Mouse (Mus musculus) embryo, embryonic 9.5 days (tissue): ENCODE data around the gene Rasa2.
"Not testable (repeated sequence)": the region's sequence is repeated elsewhere in the genome, so short reads cannot be mapped to it uniquely, and the experiment has no call there.

ENCODE experiments used
- DNase-seq: peaks from one replicate; pipeline ENCODE4 v3.0.0-alpha.2; 2017; ENCODE audit errors: extremely low spot score

The Rasa2 gene

DNA sequence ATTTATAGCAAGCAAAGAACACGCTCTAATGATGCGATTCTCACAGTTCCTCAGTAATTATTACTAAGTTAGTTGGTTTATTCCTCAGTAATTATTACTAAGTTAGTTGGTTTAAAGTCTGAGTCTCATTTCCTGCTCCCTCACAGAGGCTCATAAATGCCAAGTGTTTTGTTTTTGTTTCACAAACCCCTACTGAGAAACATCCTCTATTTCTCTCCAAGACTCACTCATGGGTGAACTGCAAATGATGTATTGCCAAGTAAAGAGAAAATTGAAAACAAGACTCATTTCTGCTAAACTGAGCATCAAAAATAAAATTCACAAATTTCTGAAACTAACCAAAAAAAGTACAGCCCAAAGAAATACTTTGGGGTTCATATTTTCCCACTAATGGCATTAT is 47.9 kb downstream of the Rasa2 start:
- DNase-seq = no peak

GRCm38 (mm10) chr9:96583076-96583475 is 48.3 kb downstream of the Rasa2 start:
- DNase-seq = no peak

- no peak for DNase-seq
Observed at GRCm38 (mm10) chr9:96578190-96578589, 53.2 kb downstream of the Rasa2 start.

DNA sequence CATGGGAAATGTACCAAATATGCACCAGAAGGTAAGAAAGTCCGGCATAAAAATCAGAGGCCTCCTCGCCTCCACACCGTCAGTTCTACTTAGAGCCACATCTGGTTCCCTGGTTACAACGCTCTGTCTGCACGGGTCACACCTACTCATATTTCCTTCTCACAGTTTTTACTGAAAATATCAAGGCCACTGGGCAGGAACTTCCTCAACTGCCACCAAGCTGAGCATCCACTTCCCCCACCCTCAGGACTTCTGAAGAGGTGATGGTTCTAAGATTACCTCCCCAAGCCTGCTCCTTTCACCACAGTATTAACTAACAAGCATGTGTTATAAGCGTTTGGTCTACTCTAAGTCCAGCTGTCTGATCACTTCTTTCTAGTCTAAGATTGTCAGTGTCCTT is 53.7 kb downstream of the Rasa2 start:
- DNase-seq = no peak

GRCm38 (mm10) chr9:96573252-96573651 is 58.2 kb downstream of the Rasa2 start:
- DNase-seq = no peak

- no peak for DNase-seq
Observed at GRCm38 (mm10) chr9:96572754-96573153, 58.7 kb downstream of the Rasa2 start.

DNA sequence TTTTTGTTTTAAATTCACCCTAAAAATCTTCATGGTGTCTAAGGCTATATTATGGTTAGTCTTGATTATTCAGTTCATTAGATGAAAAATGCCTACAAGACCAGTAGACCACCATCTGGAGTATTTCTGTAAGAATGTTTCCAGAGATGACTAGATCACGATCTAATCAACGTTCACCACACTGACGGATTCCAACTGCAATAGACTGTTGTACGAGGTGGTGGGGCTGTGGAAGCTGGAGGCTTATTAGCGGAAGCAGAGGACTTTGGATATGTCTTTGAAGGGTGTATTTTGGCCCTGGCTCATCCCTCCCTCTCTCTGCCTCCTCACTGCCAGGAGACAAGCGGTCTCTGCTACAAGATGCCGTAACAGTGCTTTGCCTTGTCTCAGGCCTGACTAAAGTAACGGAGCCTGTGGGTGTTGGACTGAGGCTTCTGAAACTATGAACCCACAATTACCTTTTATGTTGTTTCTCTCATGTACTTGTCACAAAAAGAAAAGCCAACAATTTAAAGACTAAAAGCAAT is 64.9 kb downstream of the Rasa2 start:
- no peak for DNase-seq

GRCm38 (mm10) chr9:96563501-96563900 is 67.9 kb downstream of the Rasa2 start:
- DNase-seq = no peak

GRCm38 (mm10) chr9:96559148-96559547 is 72.3 kb downstream of the Rasa2 start:
- DNase-seq = no peak

GRCm38 (mm10) chr9:96558594-96558993 is 72.8 kb downstream of the Rasa2 start:
- no peak for DNase-seq

DNA sequence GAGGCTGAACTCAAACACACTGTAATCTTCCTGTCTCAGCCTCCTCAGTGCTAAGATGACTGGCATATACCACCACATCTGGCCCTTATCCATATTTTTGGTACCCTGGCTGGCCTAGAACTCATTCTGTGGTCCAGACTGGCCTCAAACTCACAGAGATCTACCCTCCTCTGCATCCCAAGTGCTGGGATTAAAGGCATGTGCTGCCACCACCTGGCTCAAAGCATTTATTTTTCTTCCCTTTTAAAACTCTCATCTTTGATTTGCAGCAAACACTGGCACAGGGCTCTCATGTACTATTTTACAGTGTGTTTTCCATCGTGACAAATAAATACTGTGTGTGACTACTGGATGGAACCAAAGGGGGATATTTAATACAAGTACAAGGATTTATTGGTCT is 77.3 kb downstream of the Rasa2 start:
- DNase-seq = no peak

DNA sequence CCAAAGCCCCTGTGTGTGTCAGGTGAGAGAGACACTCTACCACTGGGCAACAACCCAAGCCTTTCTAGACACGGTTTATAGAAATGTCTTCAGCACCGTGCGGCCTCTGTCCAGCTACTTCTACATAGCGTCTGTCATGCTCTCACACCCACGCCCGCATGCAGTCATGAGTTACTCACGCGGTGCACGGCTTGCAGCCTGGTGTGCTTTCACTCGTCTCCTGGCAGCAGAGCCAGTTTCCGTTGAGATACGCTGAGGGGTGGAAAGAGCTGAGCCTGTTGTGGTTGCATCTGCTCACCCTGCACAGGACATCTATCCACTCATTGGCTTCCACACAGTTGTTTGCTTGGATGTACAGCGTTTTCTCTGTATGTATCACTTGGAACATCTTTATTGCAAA is 86.0 kb downstream of the Rasa2 start:
- no peak for DNase-seq

GRCm38 (mm10) chr9:96543643-96544640 is 87.5 kb downstream of the Rasa2 start:
- peak; percentile 72 for DNase-seq

- DNase-seq = no peak
Observed at GRCm38 (mm10) chr9:96538916-96539315, 92.5 kb downstream of the Rasa2 start.

DNA sequence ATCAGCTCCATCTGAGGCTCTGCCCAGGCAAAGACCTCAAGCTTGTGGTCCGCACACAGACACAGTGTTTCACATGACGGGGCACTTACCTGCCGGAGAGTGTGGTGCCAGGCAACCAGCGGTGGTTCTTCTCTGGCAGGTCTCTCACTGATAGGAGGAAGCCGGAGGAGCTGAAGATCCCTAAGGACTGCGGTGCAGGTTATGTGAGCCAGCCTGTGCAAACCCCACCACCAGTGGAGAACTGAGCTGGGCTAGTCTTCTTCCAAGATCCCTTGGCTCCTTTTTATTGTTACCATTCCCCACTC is 93.8 kb downstream of the Rasa2 start:
- no peak for DNase-seq

DNA sequence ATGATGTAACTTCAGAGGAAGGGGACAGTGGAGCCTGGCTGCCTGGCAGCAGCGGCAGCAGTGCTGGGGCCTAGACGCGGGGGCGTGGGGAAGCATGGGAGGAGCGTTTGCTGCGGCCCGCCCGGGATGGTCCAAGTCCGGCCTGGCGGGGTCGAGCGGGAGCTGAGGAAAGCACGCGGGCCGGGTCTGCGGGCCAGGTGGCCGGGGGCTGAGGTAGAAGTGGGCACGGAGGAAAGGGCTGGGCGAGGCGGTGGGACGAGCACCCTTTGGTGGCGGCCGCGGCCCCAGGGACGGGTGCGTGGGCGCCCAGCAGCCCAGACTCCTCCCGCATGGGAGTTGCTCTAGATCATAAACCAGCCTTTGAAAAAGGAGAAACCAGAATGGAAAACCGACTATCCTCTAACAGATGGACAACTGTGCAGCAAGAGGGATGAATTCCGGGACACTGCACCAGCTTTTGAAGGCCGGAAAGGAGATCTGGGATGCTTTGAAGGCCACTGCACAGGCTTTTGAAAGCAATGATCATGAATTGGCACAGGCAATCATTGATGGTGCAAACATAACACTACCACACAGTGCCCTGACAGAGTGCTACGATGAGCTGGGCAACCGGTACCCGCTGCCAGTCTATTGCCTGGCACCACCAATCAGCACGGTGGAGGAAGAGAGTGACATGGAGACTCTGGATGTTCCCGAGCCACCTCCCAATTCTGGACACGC is 94.4 kb downstream of the Rasa2 start:
- DNase-seq = peak; percentile 66

DNA sequence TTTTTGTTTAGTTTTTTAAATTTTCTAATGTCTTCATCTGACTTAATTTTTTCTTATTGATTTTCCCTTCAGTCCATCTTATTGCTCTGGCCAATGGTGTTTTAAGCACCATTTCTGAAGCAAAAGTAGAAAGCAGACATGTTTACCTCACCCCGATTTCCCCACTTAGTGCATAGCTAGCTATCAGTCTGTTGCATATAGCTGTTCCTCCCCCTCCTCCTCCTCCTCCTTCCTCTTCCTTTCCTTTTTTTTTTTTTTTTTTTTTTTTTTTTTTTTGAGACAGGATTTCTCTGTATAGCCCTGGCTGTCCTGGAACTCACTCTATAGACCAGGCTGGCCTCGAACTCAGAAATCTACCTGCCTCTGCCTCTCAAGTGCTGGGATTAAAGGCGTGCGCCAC is 95.3 kb downstream of the Rasa2 start:
- DNase-seq = not testable (repeated sequence)

DNA sequence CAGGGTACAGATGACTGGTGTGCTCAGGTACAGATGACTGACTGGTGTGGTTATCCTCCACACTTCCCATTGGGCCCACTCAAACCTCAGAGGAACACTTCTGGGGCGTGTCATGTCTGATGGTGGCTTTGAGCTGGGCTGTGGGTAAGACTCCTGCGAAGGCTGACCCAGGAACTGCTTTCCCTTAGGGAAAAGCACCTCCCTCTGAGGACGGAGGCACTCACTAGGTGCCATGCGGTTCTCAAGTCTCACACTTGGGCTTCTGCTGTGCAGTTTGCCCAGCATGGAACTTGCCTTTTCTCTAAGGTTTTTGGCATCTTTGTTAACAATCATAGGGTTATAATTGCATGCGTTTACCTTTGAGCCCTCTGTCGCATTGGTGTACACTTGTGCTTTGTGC is 96.0 kb downstream of the Rasa2 start:
- DNase-seq = no peak

GRCm38 (mm10) chr9:96534256-96534655 is 97.2 kb downstream of the Rasa2 start:
- DNase-seq = no peak

DNA sequence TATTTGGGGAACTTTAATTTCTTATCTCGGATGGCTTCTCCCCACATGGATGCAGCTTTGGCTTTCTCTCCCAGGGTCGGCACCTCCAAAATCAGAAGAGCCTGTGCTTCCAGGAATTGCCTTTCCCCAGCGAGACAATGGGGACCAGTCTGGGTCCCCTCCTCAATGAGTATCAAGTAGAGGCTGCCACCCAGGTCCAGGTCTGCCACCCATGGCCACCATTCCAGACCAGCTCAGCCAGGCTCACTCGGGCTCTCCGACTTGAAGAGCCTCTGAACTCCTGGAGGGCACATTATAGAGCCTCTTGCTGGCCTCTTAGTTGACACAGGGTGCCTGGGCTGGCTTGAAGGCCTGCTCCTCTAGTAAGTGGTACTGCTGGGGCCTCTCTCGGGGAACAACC is 97.9 kb downstream of the Rasa2 start:
- DNase-seq = no peak

GRCm38 (mm10) chr9:96532531-96532930 is 98.9 kb downstream of the Rasa2 start:
- no peak for DNase-seq

GRCm38 (mm10) chr9:96530674-96531081 is 100.7 kb downstream of the Rasa2 start:
- DNase-seq = no peak
